Mouse (Mus musculus) lung, adult 2 months (tissue): ENCODE data around the gene Taf6. TPM values are rescaled to one million over a fixed set of nuclear protein-coding genes. Genes with fewer than 3 reads are reported as not detected.

Source experiments
- DNase-seq: peaks from one replicate; pipeline ENCODE4 v3.0.0; 2022
- H3K4me1 ChIP-seq: fragments of 200-500 bp; 2 replicates; pipeline ENCODE4 v1.6.1; 2011; ENCODE audit warnings: low read length; ENCODE audit not compliant: control insufficient read depth, insufficient read depth
- H3K4me3 ChIP-seq: fragments of 200-500 bp; replicated peaks from 2 replicates; pipeline ENCODE3; 2011; ENCODE audit warnings: low read depth, mild to moderate bottlenecking, control low read depth, low read length; ENCODE audit errors: extremely low read depth
- CTCF ChIP-seq: fragments of 200-500 bp; IDR thresholded peaks from 2 replicates; pipeline ENCODE4 v1.5.1; 2011; ENCODE audit warnings: mild to moderate bottlenecking, low read length, control low read depth; ENCODE audit not compliant: insufficient read depth
- POLR2A ChIP-seq: fragments of 200-500 bp; IDR thresholded peaks from 2 replicates; pipeline ENCODE4 v1.6.1; 2011; ENCODE audit warnings: low read depth, mild to moderate bottlenecking, control low read depth, low read length, borderline replicate concordance; ENCODE audit errors: extremely low read depth
- WGBS: fragments of 180-500 bp; shearing (Covaris S2); methylation state at CpG from one replicate; pipeline ENCODE4 v1.1.7; 2018; 5-methylcytosine and 5-hydroxymethylcytosine counted together
- polyA plus RNA-seq: library from polyadenylated mRNA; depleted of rRNA; stranded (reverse); fragments of >200 nt; gene quantifications from 2 replicates; pipeline ENCODE4 v1.2.3, GENCODE M21; 2012; rRNA removed

The Taf6 gene
- 48.4 and 52.6 TPM in 2 replicates for polyA plus RNA-seq

- WGBS, result under 1% methylated on average over 31 of the region's 31 CpGs
Observed at GRCm38 (mm10) chr5:138186950-138187638, at the start of gene Taf6, which contains the start of gene Cnpy4. Taf6 (minus strand) TSS chr5:138187451. Cnpy4 (plus strand) TSS chr5:138187485.

GRCm38 (mm10) chr5:138234224-138234623, 47.0 kb upstream of the Taf6 start:
- TF ChIP-seq CTCF (no peak), POLR2A (no peak)
- Histone ChIP-seq H3K4me3 (no peak overlapping the region), H3K4me1 (no peaks in the 10 kb centered on the region)
- DNase-seq, result no peak

More at GRCm38 (mm10) chr5:138186950-138187638, at the start of gene Taf6, which contains the start of gene Cnpy4:
- H3K4me3 ChIP-seq, result peak within 1 kb of the TSS; percentile 100
- H3K4me1 ChIP-seq, result 0 out of 2 replicates have a peak, but pooled peaks cover 2% of the 10 kb centered on the region
- DNase-seq, result peak; percentile 81
- peak; percentile 94 for TF ChIP-seq POLR2A
- TF ChIP-seq CTCF, result no peak

- no peak for DNase-seq
- WGBS, result 86% methylated on average over 2 of the region's 2 CpGs
- Histone ChIP-seq H3K4me3 (no peak overlapping the region), H3K4me1 (no peaks in the 10 kb centered on the region)
- TF ChIP-seq CTCF, result no peak
- no peak for TF ChIP-seq POLR2A
Observed at GRCm38 (mm10) chr5:138233778-138234177, 46.5 kb upstream of the Taf6 start.

- 75% methylated on average over 3 of the region's 3 CpGs for WGBS
- Histone ChIP-seq H3K4me3 (no peak overlapping the region), H3K4me1 (no peaks in the 10 kb centered on the region)
- DNase-seq, result no peak
- TF ChIP-seq CTCF, result no peak
- no peak for TF ChIP-seq POLR2A
Observed at GRCm38 (mm10) chr5:138229511-138229910, 42.3 kb upstream of the Taf6 start.

GRCm38 (mm10) chr5:138228026-138228425, 40.8 kb upstream of the Taf6 start:
- peak; percentile 17 for DNase-seq
- H3K4me1 ChIP-seq, result no peaks in the 10 kb centered on the region
- TF ChIP-seq POLR2A (no peak), CTCF (peak; percentile 62)
- no peak overlapping the region for H3K4me3 ChIP-seq
- WGBS, result 47% methylated on average over 3 of the region's 3 CpGs

GRCm38 (mm10) chr5:138227367-138227766, 40.1 kb upstream of the Taf6 start:
- WGBS, result 30% methylated on average over 2 of the region's 2 CpGs
- TF ChIP-seq CTCF (no peak), POLR2A (no peak)
- no peak overlapping the region for H3K4me3 ChIP-seq
- DNase-seq, result no peak
- no peaks in the 10 kb centered on the region for H3K4me1 ChIP-seq

- Histone ChIP-seq H3K4me3 (no peak overlapping the region), H3K4me1 (no peaks in the 10 kb centered on the region)
- no peak for DNase-seq
- TF ChIP-seq CTCF (no peak), POLR2A (no peak)
- 68% methylated on average over 4 of the region's 4 CpGs for WGBS
Observed at GRCm38 (mm10) chr5:138226491-138226890, 39.2 kb upstream of the Taf6 start.

GRCm38 (mm10) chr5:138225700-138226099, 38.4 kb upstream of the Taf6 start, which contains the start of gene Nxpe5:
Nxpe5 (plus strand) TSS chr5:138225898.
- 52% methylated on average over 2 of the region's 2 CpGs for WGBS

GRCm38 (mm10) chr5:138223287-138223686, 36.0 kb upstream of the Taf6 start:
- WGBS, result 33% methylated on average over 3 of the region's 3 CpGs

More at GRCm38 (mm10) chr5:138225700-138226099, 38.4 kb upstream of the Taf6 start, which contains the start of gene Nxpe5:
- no peak for DNase-seq
- TF ChIP-seq CTCF, result no peak
- no peak within 1 kb of the TSS for H3K4me3 ChIP-seq
- no peaks in the 10 kb centered on the region for H3K4me1 ChIP-seq

GRCm38 (mm10) chr5:138222111-138222510, 34.9 kb upstream of the Taf6 start:
- TF ChIP-seq POLR2A, result no peak
- TF ChIP-seq CTCF, result peak; percentile 84
- Histone ChIP-seq H3K4me3 (no peak overlapping the region), H3K4me1 (no peaks in the 10 kb centered on the region)
- peak; percentile 79 for DNase-seq
- 20% methylated on average over 4 of the region's 4 CpGs for WGBS

More at GRCm38 (mm10) chr5:138223287-138223686, 36.0 kb upstream of the Taf6 start:
- no peak overlapping the region for H3K4me3 ChIP-seq
- DNase-seq, result no peak
- no peaks in the 10 kb centered on the region for H3K4me1 ChIP-seq
- TF ChIP-seq POLR2A, result no peak
